16 mouse cellular contexts compared by ENCODE assay signal in the genomic region with DNA sequence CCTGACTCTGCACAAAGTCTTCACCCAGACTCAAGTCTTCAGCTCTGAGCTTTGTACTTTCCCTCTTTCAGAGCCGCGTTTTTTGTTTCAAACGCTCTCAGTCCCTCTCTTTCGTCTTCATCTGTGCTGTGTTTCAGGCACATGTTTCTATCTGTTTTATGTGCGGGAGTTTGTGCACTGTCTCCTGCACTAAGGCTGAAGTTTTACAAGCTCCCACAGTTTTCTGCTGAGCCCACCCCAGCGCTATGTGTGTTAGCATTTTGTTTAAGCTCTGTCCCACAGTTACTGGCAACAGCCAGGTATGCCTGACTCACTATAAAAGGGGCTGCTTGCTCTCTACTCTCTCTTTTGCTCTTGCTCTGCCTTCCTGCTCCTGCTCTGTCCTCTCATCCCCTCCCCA. TPM values are rescaled to one million over a fixed set of nuclear protein-coding genes. Genes with fewer than 3 reads are reported as not detected.
DNase-seq lines count a peak whose midpoint lies in the region; ATAC-seq and TF ChIP-seq lines count a peak whose summit lies in the region.
"Had no signal": no experiment of that assay in that cellular context is flagged by ENCODE, and none has a peak within 500 bp of the region (broad histone marks: within the 10 kb centered on the region; RNA-seq: fewer than 3 reads in every experiment).

No protein-coding gene starts in this region.

- peaks cover 28% of the 10 kb centered on the region for H3K4me1 ChIP-seq in heart, embryonic 11.5 days (ENCODE audit: control insufficient read depth, insufficient read depth, low read length)
- H3K4me1 ChIP-seq in lung, postnatal 0 days (ENCODE audit: insufficient read depth, low read depth, low read length) = peaks cover 4% of the 10 kb centered on the region
- H3K4me1 ChIP-seq in brown adipose tissue, adult 24 weeks (ENCODE audit: control insufficient read depth, insufficient read depth, insufficient read length, low read length) = peaks cover 19% of the 10 kb centered on the region
- peaks cover 22% of the 10 kb centered on the region for H3K4me1 ChIP-seq in liver, embryonic 16.5 days (ENCODE audit: control insufficient read depth, low read depth, low read length)
- H3K4me1 ChIP-seq: forebrain, embryonic 15.5 days had no signal

- 53% methylated on average over 6 of the region's 6 CpGs for WGBS in heart, embryonic 11.5 days (ENCODE audit: insufficient replicate concordance)
- WGBS in lung, postnatal 0 days = 46% methylated on average over 6 of the region's 6 CpGs
- 51% methylated on average over 6 of the region's 6 CpGs for WGBS in liver, embryonic 16.5 days (ENCODE audit: insufficient replicate concordance)

- no peaks in the 10 kb centered on the region for H3K27me3 ChIP-seq in heart, embryonic 11.5 days (ENCODE audit: control insufficient read depth, insufficient read depth, low read length)
- no peaks in the 10 kb centered on the region for H3K27me3 ChIP-seq in lung, postnatal 0 days (replicated peaks; ENCODE audit: insufficient read depth, low read length)
- no peaks in the 10 kb centered on the region for H3K27me3 ChIP-seq in liver, embryonic 16.5 days (ENCODE audit: control insufficient read depth, insufficient read depth, low read depth, low read length)
- H3K27me3 ChIP-seq: forebrain, embryonic 15.5 days; hindbrain, embryonic 12.5 days had no signal

- no peak for TF ChIP-seq EP300 in lung, postnatal 0 days (IDR thresholded peaks at IDR 0.05)

- no peak overlapping the region for H3K4me2 ChIP-seq in heart, embryonic 11.5 days
- no peak overlapping the region for H3K4me2 ChIP-seq in lung, postnatal 0 days (replicated peaks; ENCODE audit: low read depth, low read length)
- H3K4me2 ChIP-seq in liver, embryonic 16.5 days (ENCODE audit: low read depth, low read length) = no peak overlapping the region
- H3K4me2 ChIP-seq: forebrain, embryonic 15.5 days; hindbrain, embryonic 12.5 days had no signal

- intact Hi-C loops in heart, postnatal 10 days (cut with DNase I) = no loop called here

- TF ChIP-seq CTCF in lung, postnatal 0 days (IDR thresholded peaks at IDR 0.05) = no peak

- ATAC-seq in heart, embryonic 11.5 days (replicated peaks; ENCODE audit: insufficient number of reproducible peaks, low FRiP score, low TSS enrichment) = no peak
- peak; percentile 25; the same call in 1 of the 2 replicates for ATAC-seq in lung, postnatal 0 days
- no peak for ATAC-seq in liver, embryonic 16.5 days (ENCODE audit: low read depth)
- ATAC-seq: activated CD4-positive, CD25-positive, alpha-beta regulatory T cell, adult 4 months; forebrain, embryonic 15.5 days had no signal

- H3K36me3 ChIP-seq in heart, embryonic 11.5 days (ENCODE audit: control insufficient read depth, insufficient read depth, low read length) = no peaks in the 10 kb centered on the region
- no peaks in the 10 kb centered on the region for H3K36me3 ChIP-seq in lung, postnatal 0 days (ENCODE audit: insufficient read depth, low read length)
- H3K36me3 ChIP-seq in liver, embryonic 16.5 days (ENCODE audit: control insufficient read depth, insufficient read depth) = no peaks in the 10 kb centered on the region
- H3K36me3 ChIP-seq: forebrain, embryonic 15.5 days; hindbrain, embryonic 12.5 days had no signal

- no peak overlapping the region for H3K9ac ChIP-seq in heart, embryonic 11.5 days (ENCODE audit: low read depth, low read length)
- H3K9ac ChIP-seq in lung, postnatal 0 days (replicated peaks; ENCODE audit: low read depth) = no peak overlapping the region
- no peak overlapping the region for H3K9ac ChIP-seq in liver, embryonic 16.5 days (ENCODE audit: low read depth, low read length)
- H3K9ac ChIP-seq: forebrain, embryonic 15.5 days; hindbrain, embryonic 12.5 days had no signal

- DNase-seq in heart, postnatal 10 days = no peak
- DNase-seq in lung, postnatal 0 days (ENCODE audit: low spot score) = no peak
- no peak for DNase-seq in lung, postnatal 4 days
- DNase-seq in embryo, embryonic 10.5 days (ENCODE audit: low spot score) = no peak
- no peak for DNase-seq in B cell, adult 2 months
- DNase-seq: cerebellum, adult 18-20 months; gastrocnemius, postnatal 14 days; kidney, adult 8-10 months; lung, adult 18-20 months had no signal

- H3K4me3 ChIP-seq in heart, embryonic 11.5 days (ENCODE audit: low read depth, low read length) = no peak overlapping the region
- H3K4me3 ChIP-seq in lung, postnatal 0 days (ENCODE audit: low read depth, low read length) = no peak overlapping the region
- H3K4me3 ChIP-seq in brown adipose tissue, adult 24 weeks (ENCODE audit: insufficient read depth, low read depth, low read length) = no peak overlapping the region
- H3K4me3 ChIP-seq in liver, embryonic 16.5 days (ENCODE audit: low read depth, low read length) = no peak overlapping the region
- H3K4me3 ChIP-seq: forebrain, embryonic 15.5 days; hindbrain, embryonic 12.5 days had no signal

- H3K9me3 ChIP-seq in heart, embryonic 11.5 days (replicated peaks; ENCODE audit: control insufficient read depth, low read length) = no peaks in the 10 kb centered on the region
- no peaks in the 10 kb centered on the region for H3K9me3 ChIP-seq in lung, postnatal 0 days (ENCODE audit: low read length)
- H3K9me3 ChIP-seq in liver, embryonic 16.5 days (replicated peaks; ENCODE audit: control insufficient read depth, low read length) = no peaks in the 10 kb centered on the region
- H3K9me3 ChIP-seq: forebrain, embryonic 15.5 days; hindbrain, embryonic 12.5 days had no signal

- H3K27ac ChIP-seq in heart, embryonic 11.5 days (ENCODE audit: low read depth, low read length) = peak overlapping the region; percentile 29; the same call in 1 of the 2 replicates
- no peak overlapping the region for H3K27ac ChIP-seq in lung, postnatal 0 days (ENCODE audit: low read length)
- peak overlapping the region; percentile 89 for H3K27ac ChIP-seq in brown adipose tissue, adult 24 weeks (replicated peaks; ENCODE audit: low read depth, low read length)
- H3K27ac ChIP-seq in liver, embryonic 16.5 days (ENCODE audit: low read length) = peak overlapping the region; percentile 49
- H3K27ac ChIP-seq: forebrain, embryonic 15.5 days; hindbrain, embryonic 12.5 days; stomach, postnatal 0 days had no signal

RNA-seq across cellular contexts. Expression of gene Ppp2r5a, which starts 16.3 kb away (rescaled TPM):
- polyA plus RNA-seq in heart, embryonic 11.5 days (2014; fragmentation: Nextera tagmentation; extraction: Ambion mirVana) = 41.1 and 43.4 TPM in 2 replicates
- 100 to 1,000 TPM; 113 to 127 TPM for total RNA-seq in heart, postnatal 10 days (2021)
- polyA plus RNA-seq in lung, postnatal 0 days (2015; fragmentation: Nextera tagmentation; extraction: Ambion mirVana) = 51.5 and 56.0 TPM in 2 replicates
- 895 and 923 TPM in 2 replicates for polyA plus RNA-seq in brown adipose tissue, adult 24 weeks (2012; ENCODE audit: insufficient read depth, insufficient read length, missing spikeins)
- polyA plus RNA-seq in liver, embryonic 16.5 days (2015; fragmentation: Nextera tagmentation; extraction: Ambion mirVana) = 9.8 and 11.3 TPM in 2 replicates

Comparison
In these comparisons a context has a peak if more than half of its experiments do, and no peak if none do; other contexts are left out.
1. RNA of gene Ppp2r5a, which starts 16.3 kb away (polyA plus RNA-seq): 895 to 923 TPM in brown adipose tissue, adult 24 weeks; 51.5 to 56.0 TPM in lung, postnatal 0 days, 41.1 to 43.4 TPM in heart, embryonic 11.5 days and 9.8 to 11.3 TPM in liver, embryonic 16.5 days; every median in the first group is over 10 times any median in the second.